Mouse (Mus musculus): ENCODE results near the gene Cib3. TPM values are rescaled to one million over a fixed set of nuclear protein-coding genes. Genes with fewer than 3 reads are reported as not detected.

The Cib3 gene
- polyA plus RNA-seq, 1 experiment from 2014 or later: not detected

DNA sequence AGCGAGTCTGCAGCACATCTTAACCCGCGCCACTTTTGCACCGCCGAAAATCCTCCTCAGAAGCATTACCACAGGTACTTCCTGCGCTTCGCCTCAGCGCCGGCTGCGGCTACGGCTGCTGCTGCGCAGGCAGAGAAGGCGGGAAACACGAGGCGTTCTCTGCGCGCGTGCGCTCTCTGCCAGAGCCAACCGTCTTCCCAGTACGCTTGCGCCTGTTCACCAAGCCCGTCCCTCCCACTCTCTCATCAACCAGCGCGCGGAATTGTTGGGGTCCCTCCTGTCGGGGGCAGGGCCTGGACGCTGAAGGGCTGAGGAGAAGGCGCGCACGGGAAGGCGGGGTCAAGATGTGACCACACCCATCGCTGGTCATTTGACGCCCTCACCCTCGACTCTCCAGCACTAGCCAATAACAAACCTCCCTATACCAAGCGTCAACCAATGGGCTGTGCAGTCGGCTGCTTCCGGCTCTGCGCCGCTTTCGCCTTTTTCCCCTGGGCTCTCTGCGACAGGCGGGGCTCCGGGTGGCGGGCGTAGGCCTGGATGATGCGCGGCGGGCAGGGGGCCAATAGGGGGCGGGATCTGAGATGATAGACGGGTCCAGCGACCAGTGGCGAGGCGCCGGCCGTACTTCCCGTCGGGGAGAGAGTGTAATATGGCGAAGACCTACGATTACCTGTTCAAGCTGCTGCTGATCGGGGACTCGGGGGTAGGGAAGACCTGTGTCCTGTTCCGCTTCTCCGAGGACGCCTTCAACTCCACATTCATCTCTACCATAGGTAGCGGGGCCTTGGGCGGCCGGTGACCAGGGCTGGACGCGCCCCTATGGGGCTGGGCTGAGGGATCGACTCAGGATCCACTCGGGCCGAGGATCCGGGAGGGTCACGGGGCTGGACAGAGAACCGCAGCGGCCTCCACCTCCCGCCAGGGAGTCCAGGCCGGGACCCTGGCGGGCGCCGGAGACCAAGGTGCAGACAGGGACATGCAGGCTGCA is 51.6 kb downstream of the Cib3 start, which contains the start of gene Rab8a:
Gene Rab8a, plus strand, starts transcription at position 494 of the 991 bp plus-strand sequence.
- ATAC-seq: peak; percentile 99
- under 1% methylated on average over 82 of the region's 82 CpGs for WGBS

DNA sequence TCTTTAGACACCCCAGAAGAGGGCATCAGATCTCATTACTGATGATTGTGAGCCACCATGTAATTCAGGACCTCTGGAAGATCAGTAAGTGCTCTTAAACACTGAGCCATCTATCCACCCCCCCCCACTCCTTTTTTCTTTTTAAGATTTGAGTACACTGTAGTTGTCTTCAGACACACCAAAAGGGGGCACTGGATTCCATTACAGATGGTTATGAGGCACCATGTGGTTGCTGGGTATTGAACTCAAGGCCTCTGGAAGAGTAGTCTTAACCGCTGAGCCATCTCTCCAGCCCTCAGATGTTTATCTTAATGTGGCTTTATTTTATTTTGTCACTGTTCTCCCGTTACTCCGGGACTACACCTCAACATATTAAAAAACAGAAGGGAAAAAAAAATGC is 52.6 kb downstream of the Cib3 start:
- H3K9me3 ChIP-seq: no peaks in the 10 kb centered on the region
- H3K36me3 ChIP-seq: peaks cover 8% of the 10 kb centered on the region
- WGBS: 78% methylated on average over 3 of the region's 3 CpGs
- H3K4me3 ChIP-seq (replicated peaks): peak overlapping the region; percentile 44
- H3K27me3 ChIP-seq: no peaks in the 10 kb centered on the region
- no peak overlapping the region for H3K9ac ChIP-seq (replicated peaks)
- peak overlapping the region; percentile 80; the same call in 1 of the 2 replicates for H3K27ac ChIP-seq
- H3K4me2 ChIP-seq (replicated peaks): peak overlapping the region; percentile 65
- no peak for ATAC-seq
- H3K4me1 ChIP-seq (replicated peaks): peaks cover 24% of the 10 kb centered on the region

More for the DNA sequence above, 51.6 kb downstream of the Cib3 start, which contains the start of gene Rab8a:
- Histone ChIP-seq H3K27me3 (no peaks in the 10 kb centered on the region), H3K9ac (replicated peaks) (peak within 1 kb of the TSS; percentile 87), H3K36me3 (peaks cover 8% of the 10 kb centered on the region), H3K4me3 (replicated peaks) (peak within 1 kb of the TSS; percentile 74), H3K4me1 (replicated peaks) (peaks cover 24% of the 10 kb centered on the region), H3K4me2 (replicated peaks) (peak within 1 kb of the TSS; percentile 83), H3K27ac (peak within 1 kb of the TSS; percentile 80), H3K9me3 (no peaks in the 10 kb centered on the region)

DNA sequence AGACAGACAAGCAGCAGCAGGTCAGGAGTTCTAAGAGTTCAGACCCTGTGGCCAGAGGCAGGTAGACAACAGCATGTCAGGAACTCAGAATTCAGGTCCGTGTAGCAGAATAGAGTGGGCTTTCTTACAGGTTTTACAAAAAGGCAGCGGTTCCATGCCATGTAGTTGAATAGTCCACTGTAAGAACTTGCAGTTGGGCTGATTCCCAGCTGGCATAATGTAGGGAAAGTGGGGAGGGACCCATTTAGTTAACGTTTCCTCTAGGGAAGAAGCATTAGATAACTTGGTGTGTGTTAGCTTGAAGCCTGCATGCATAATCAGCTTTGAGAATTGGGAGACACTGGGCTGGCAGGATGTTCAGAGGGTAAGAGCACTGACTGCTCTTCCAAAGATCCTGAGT is 53.9 kb downstream of the Cib3 start:
- Histone ChIP-seq H3K4me2 (replicated peaks) (no peak overlapping the region), H3K4me3 (replicated peaks) (no peak overlapping the region), H3K9me3 (no peaks in the 10 kb centered on the region), H3K4me1 (replicated peaks) (peaks cover 24% of the 10 kb centered on the region), H3K9ac (replicated peaks) (no peak overlapping the region), H3K27me3 (no peaks in the 10 kb centered on the region), H3K27ac (no peak overlapping the region), H3K36me3 (no peaks in the 10 kb centered on the region)
- 85% methylated on average over 3 of the region's 3 CpGs for WGBS
- no peak for ATAC-seq

DNA sequence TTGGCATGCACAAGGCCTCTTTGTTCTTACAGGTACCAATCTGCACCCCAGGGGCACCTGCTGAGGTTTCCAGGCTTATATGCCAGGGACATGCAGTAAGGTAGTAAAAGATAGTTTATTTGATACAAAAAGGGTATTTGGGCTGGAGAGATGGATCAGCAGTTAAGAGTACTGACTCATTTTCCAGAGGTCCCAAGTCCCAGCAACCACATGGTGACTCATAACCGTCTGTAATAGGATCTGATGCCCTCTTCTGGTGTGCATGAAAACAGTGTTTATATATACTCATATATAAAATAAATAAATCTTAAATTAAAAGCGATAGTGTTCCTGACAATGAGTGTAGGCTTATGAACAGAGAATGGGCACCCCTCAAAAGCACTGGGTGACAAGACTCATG is 54.5 kb downstream of the Cib3 start:
- ATAC-seq: no peak

More for the DNA sequence above, 54.5 kb downstream of the Cib3 start:
- Histone ChIP-seq H3K9ac (replicated peaks) (no peak overlapping the region), H3K4me1 (replicated peaks) (peaks cover 24% of the 10 kb centered on the region), H3K27me3 (no peaks in the 10 kb centered on the region), H3K4me3 (replicated peaks) (no peak overlapping the region), H3K27ac (no peak overlapping the region), H3K9me3 (no peaks in the 10 kb centered on the region), H3K36me3 (peaks cover 3% of the 10 kb centered on the region), H3K4me2 (replicated peaks) (no peak overlapping the region)
- WGBS: 81% methylated on average over 2 of the region's 2 CpGs

Other genes starting within 250 kb of the Cib3 start
- 0.35 and 0.92 TPM in 2 replicates for gene Cyp4f18, start 203.2 kb downstream of the Cib3 start, polyA plus RNA-seq (2015; fragmentation: Nextera tagmentation; extraction: Ambion mirVana)
- not detected in 2 replicates for gene Olfr372, start 171.6 kb downstream of the Cib3 start, polyA plus RNA-seq (2015; fragmentation: Nextera tagmentation; extraction: Ambion mirVana)
- 0.05 TPM in 1 of 2 replicates, not detected in the other for gene Olfr373, start 129.7 kb downstream of the Cib3 start, polyA plus RNA-seq (2015; fragmentation: Nextera tagmentation; extraction: Ambion mirVana)
- gene Olfr374, start 105.8 kb downstream of the Cib3 start, polyA plus RNA-seq (2015; fragmentation: Nextera tagmentation; extraction: Ambion mirVana): not detected in 2 replicates
- 239 and 247 TPM in 2 replicates for gene Tpm4, start 77.9 kb downstream of the Cib3 start, polyA plus RNA-seq (2015; fragmentation: Nextera tagmentation; extraction: Ambion mirVana)
- 104 and 107 TPM in 2 replicates for gene Rab8a, start 51.6 kb downstream of the Cib3 start, polyA plus RNA-seq (2015; fragmentation: Nextera tagmentation; extraction: Ambion mirVana)
- gene Hsh2d, start 23.2 kb downstream of the Cib3 start, polyA plus RNA-seq (2015; fragmentation: Nextera tagmentation; extraction: Ambion mirVana): 0.13 TPM in 1 of 2 replicates, not detected in the other
- gene Gm11034, start 799 bp upstream of the Cib3 start, polyA plus RNA-seq (2015; fragmentation: Nextera tagmentation; extraction: Ambion mirVana): not detected in 2 replicates
- gene Fam32a, start 6.9 kb upstream of the Cib3 start, polyA plus RNA-seq (2015; fragmentation: Nextera tagmentation; extraction: Ambion mirVana): 116 and 121 TPM in 2 replicates
- 259 and 266 TPM in 2 replicates for gene Ap1m1, start 27.2 kb upstream of the Cib3 start, polyA plus RNA-seq (2015; fragmentation: Nextera tagmentation; extraction: Ambion mirVana)
- gene Gm10282, start 92.4 kb upstream of the Cib3 start, polyA plus RNA-seq (2015; fragmentation: Nextera tagmentation; extraction: Ambion mirVana): 19.3 and 19.8 TPM in 2 replicates
- gene Klf2, start 106.2 kb upstream of the Cib3 start, polyA plus RNA-seq (2015; fragmentation: Nextera tagmentation; extraction: Ambion mirVana): 2.7 and 4.3 TPM in 2 replicates
- 69.2 and 72.1 TPM in 2 replicates for gene Eps15l1, start 208.6 kb upstream of the Cib3 start, polyA plus RNA-seq (2015; fragmentation: Nextera tagmentation; extraction: Ambion mirVana)
- gene Calr3, start 231.0 kb upstream of the Cib3 start, polyA plus RNA-seq (2015; fragmentation: Nextera tagmentation; extraction: Ambion mirVana): 0.75 and 1.7 TPM in 2 replicates
- gene 1700030K09Rik, start 231.0 kb upstream of the Cib3 start, polyA plus RNA-seq (2015; fragmentation: Nextera tagmentation; extraction: Ambion mirVana): 17.5 and 18.8 TPM in 2 replicates

Data from midbrain, embryonic 13.5 days (tissue).